Mouse (Mus musculus) left cerebral cortex, adult 8-10 months (tissue): Measurements from ENCODE around the gene Gfod2. TPM values are rescaled to one million over a fixed set of nuclear protein-coding genes. Genes with fewer than 3 reads are reported as not detected.

Experiments
- DNase-seq, 2 experiments: peaks; one replicate each; pipeline ENCODE4 v3.0.0; 2022; ENCODE audit warnings: low spot score in 2 of 2
- total RNA-seq, 4 experiments: library from RNA; stranded (reverse); gene quantifications; 2 replicates each; pipeline ENCODE4 v1.2.4; 2022

Gene Gfod2
- 10 to 100 TPM; 14.5 to 21.4 (median 18.3) TPM for total RNA-seq

GRCm38 (mm10) chr8:105758277-105759108, at the start of gene Gfod2:
Gfod2 (minus strand) TSS chr8:105758664.
- DNase-seq, result peak; percentile 92 to 94

GRCm38 (mm10) chr8:105807766-105808165, 49.3 kb upstream of the Gfod2 start:
- no peak for DNase-seq

- no peak for DNase-seq
These were observed 47.5 kb upstream of the Gfod2 start for GRCm38 (mm10) chr8:105805964-105806363.

- no peak for DNase-seq
These were observed 46.9 kb upstream of the Gfod2 start for GRCm38 (mm10) chr8:105805346-105805745.

GRCm38 (mm10) chr8:105804797-105805196, 46.3 kb upstream of the Gfod2 start:
- no peak for DNase-seq

GRCm38 (mm10) chr8:105801153-105801904, 42.9 kb upstream of the Gfod2 start:
- no peak for DNase-seq

- DNase-seq, result no peak
These were observed 40.8 kb upstream of the Gfod2 start for GRCm38 (mm10) chr8:105799091-105799812.

GRCm38 (mm10) chr8:105798408-105798807, 39.9 kb upstream of the Gfod2 start:
- DNase-seq, result no peak

- DNase-seq, result no peak
These were observed 37.3 kb upstream of the Gfod2 start for GRCm38 (mm10) chr8:105795785-105796184.

GRCm38 (mm10) chr8:105794009-105794598, 35.6 kb upstream of the Gfod2 start:
- DNase-seq, result no peak

- DNase-seq, result no peak
These were observed 34.9 kb upstream of the Gfod2 start for GRCm38 (mm10) chr8:105793331-105793730.

GRCm38 (mm10) chr8:105789626-105790025, 31.2 kb upstream of the Gfod2 start:
- no peak for DNase-seq

- no peak for DNase-seq
These were observed 30.5 kb upstream of the Gfod2 start for GRCm38 (mm10) chr8:105788927-105789326.

GRCm38 (mm10) chr8:105788241-105788640, 29.8 kb upstream of the Gfod2 start:
- DNase-seq, result no peak

- DNase-seq, result no peak
These were observed 21.8 kb upstream of the Gfod2 start for GRCm38 (mm10) chr8:105780298-105780697.

GRCm38 (mm10) chr8:105777833-105778232, 19.4 kb upstream of the Gfod2 start:
- DNase-seq, result no peak

GRCm38 (mm10) chr8:105774498-105774897, 16.0 kb upstream of the Gfod2 start:
- peak in 1 of 2 experiments; percentile 62 for DNase-seq

GRCm38 (mm10) chr8:105773441-105773861, 15.0 kb upstream of the Gfod2 start:
- no peak for DNase-seq

- DNase-seq, result no peak
These were observed 13.1 kb upstream of the Gfod2 start for GRCm38 (mm10) chr8:105771398-105772175.

GRCm38 (mm10) chr8:105770609-105771008, 12.1 kb upstream of the Gfod2 start:
- no peak for DNase-seq
